Mouse (Mus musculus) heart, embryonic 14.5 days (tissue): ENCODE measurements around the gene Zcchc10. TPM values are rescaled to one million over a fixed set of nuclear protein-coding genes. Genes with fewer than 3 reads are reported as not detected.

Experiments used
- ATAC-seq: fragments of 200-750 bp; cut with Nextera tagmentation; 2 replicates; pipeline ENCODE4 v1.8.0; 2017; ENCODE audit warnings: low read depth, moderate TSS enrichment; ENCODE audit not compliant: insufficient number of reproducible peaks, insufficient read depth, low FRiP score
- H3K27ac ChIP-seq, 2 experiments: fragments of 200-500 bp in 1 of 2; fragments of 300-500 bp in 1 of 2; sonication (generic) in 1 of 2; replicated peaks in 1 of 2; 2 replicates each; pipeline ENCODE4 v1.5.1; 2012 to 2014; ENCODE audit warnings: low read depth in 2 of 2, low read length in 2 of 2, control low read depth in 1 of 2, mild to moderate bottlenecking in 1 of 2, mixed read lengths in 1 of 2; ENCODE audit not compliant: control insufficient read depth in 1 of 2, insufficient read depth in 1 of 2
- H3K27me3 ChIP-seq: fragments of 300-500 bp; sonication (generic); 2 replicates; pipeline ENCODE4 v1.6.1; 2014; ENCODE audit warnings: mild to moderate bottlenecking, low read length, control low read depth; ENCODE audit not compliant: control insufficient read depth, insufficient read depth
- H3K36me3 ChIP-seq: fragments of 300-500 bp; sonication (generic); 2 replicates; pipeline ENCODE4 v1.6.1; 2014; ENCODE audit warnings: mild to moderate bottlenecking, control low read depth, low read length, mixed read lengths; ENCODE audit not compliant: control insufficient read depth, insufficient read depth
- H3K4me1 ChIP-seq, 2 experiments: fragments of 200-500 bp in 1 of 2; fragments of 300-500 bp in 1 of 2; sonication (generic) in 1 of 2; 2 replicates each; pipeline ENCODE4 v1.6.1; 2012 to 2014; ENCODE audit warnings: low read length in 2 of 2, control low read depth in 1 of 2, mixed read lengths in 1 of 2; ENCODE audit not compliant: control insufficient read depth in 2 of 2, insufficient read depth in 2 of 2
- H3K4me2 ChIP-seq: fragments of 300-500 bp; sonication (generic); 2 replicates; pipeline ENCODE4 v1.6.1; 2014; ENCODE audit warnings: mild to moderate bottlenecking, low read length
- H3K4me3 ChIP-seq, 2 experiments: fragments of 200-500 bp in 1 of 2; fragments of 300-500 bp in 1 of 2; sonication (generic) in 1 of 2; 2 replicates each; pipeline ENCODE4 v1.5.1; 2012 to 2014; ENCODE audit warnings: low read length in 2 of 2, mild to moderate bottlenecking in 2 of 2, control low read depth in 1 of 2, low read depth in 1 of 2, moderate library complexity in 1 of 2; ENCODE audit not compliant: control insufficient read depth in 1 of 2, insufficient read depth in 1 of 2
- H3K9ac ChIP-seq: fragments of 300-500 bp; sonication (generic); 2 replicates; pipeline ENCODE4 v1.6.1; 2014; ENCODE audit warnings: mild to moderate bottlenecking, low read length
- H3K9me3 ChIP-seq: fragments of 300-500 bp; sonication (generic); 2 replicates; pipeline ENCODE4 v1.6.1; 2016; ENCODE audit warnings: low read length, control low read depth; ENCODE audit not compliant: control insufficient read depth
- WGBS: fragments of 180-500 bp; shearing (Covaris S2); extraction: QIAGEN DNeasy Blood & Tissue Kit; methylation state at CpG from one replicate; pipeline ENCODE4 v1.1.7; 2014; 5-methylcytosine and 5-hydroxymethylcytosine counted together
- polyA plus RNA-seq: library from polyadenylated mRNA; unstranded; fragments of >200 nt; fragmentation: Nextera tagmentation; extraction: Ambion mirVana; gene quantifications from 2 replicates; pipeline ENCODE4 v1.2.1, GENCODE M21; 2014

The Zcchc10 gene
- polyA plus RNA-seq, 1 experiment from 2014 or later = 17.5 TPM

- peak within 1 kb of the TSS; percentile 93 to 94 for H3K27ac ChIP-seq
- WGBS = under 1% methylated on average over 122 of the region's 127 CpGs
- H3K4me1 ChIP-seq = peaks cover 2 to 16% of the 10 kb centered on the region in 2 experiments
- H3K36me3 ChIP-seq = peaks cover 7% of the 10 kb centered on the region; the same call in 1 of the 2 replicates
- H3K9ac ChIP-seq = peak within 1 kb of the TSS; percentile 86
- H3K4me2 ChIP-seq = peak within 1 kb of the TSS; percentile 94
- H3K4me3 ChIP-seq = peak within 1 kb of the TSS; percentile 63 to 84
- H3K9me3 ChIP-seq = no peaks in the 10 kb centered on the region
- ATAC-seq = peak; percentile 90
- no peaks in the 10 kb centered on the region for H3K27me3 ChIP-seq
These were observed 26.1 kb downstream of the Zcchc10 start, which contains the start of gene Aff4 for GRCm38 (mm10) chr11:53350291-53351223. Aff4 (plus strand) TSS chr11:53350833.

GRCm38 (mm10) chr11:53351224-53351942, 26.9 kb downstream of the Zcchc10 start:
- peak; percentile 20; the same call in 1 of the 2 replicates for ATAC-seq
- Histone ChIP-seq H3K4me1 (peaks cover 0 to 14% of the 10 kb centered on the region in 2 experiments; a peak in 2 of 4 replicates), H3K9me3 (no peaks in the 10 kb centered on the region), H3K27me3 (no peaks in the 10 kb centered on the region), H3K36me3 (peaks cover 7% of the 10 kb centered on the region; the same call in 1 of the 2 replicates), H3K9ac (peak overlapping the region; percentile 86), H3K4me3 (peak overlapping the region; percentile 63 to 84), H3K27ac (peak overlapping the region; percentile 93 to 94), H3K4me2 (peak overlapping the region; percentile 94)
- under 1% methylated on average over 35 of the region's 35 CpGs for WGBS

GRCm38 (mm10) chr11:53351943-53352590, 27.6 kb downstream of the Zcchc10 start:
- WGBS = 3% methylated on average over 14 of the region's 14 CpGs
- peaks cover 7% of the 10 kb centered on the region; the same call in 1 of the 2 replicates for H3K36me3 ChIP-seq
- peak overlapping the region; percentile 86 for H3K9ac ChIP-seq
- peak overlapping the region; percentile 94 for H3K4me2 ChIP-seq
- no peaks in the 10 kb centered on the region for H3K9me3 ChIP-seq
- H3K27ac ChIP-seq = peak overlapping the region; percentile 93 to 94
- H3K4me3 ChIP-seq = peak overlapping the region; percentile 63 to 84
- H3K27me3 ChIP-seq = no peaks in the 10 kb centered on the region
- peaks cover 0 to 14% of the 10 kb centered on the region in 2 experiments; a peak in 2 of 4 replicates for H3K4me1 ChIP-seq
- no peak for ATAC-seq

- no peak overlapping the region for H3K9ac ChIP-seq
- H3K27ac ChIP-seq = no peak overlapping the region
- H3K4me2 ChIP-seq = no peak overlapping the region
- no peaks in the 10 kb centered on the region for H3K9me3 ChIP-seq
- peaks cover 0 to 6% of the 10 kb centered on the region in 2 experiments; a peak in 2 of 4 replicates for H3K4me1 ChIP-seq
- H3K36me3 ChIP-seq = peaks cover 8% of the 10 kb centered on the region; the same call in 1 of the 2 replicates
- no peak for ATAC-seq
- no peaks in the 10 kb centered on the region for H3K27me3 ChIP-seq
- H3K4me3 ChIP-seq = no peak overlapping the region
- WGBS = 93% methylated on average over 5 of the region's 5 CpGs
These were observed 34.2 kb downstream of the Zcchc10 start for GRCm38 (mm10) chr11:53358504-53359155.

- H3K4me3 ChIP-seq = no peak overlapping the region
- H3K9ac ChIP-seq = no peak overlapping the region
- ATAC-seq = no peak
- H3K9me3 ChIP-seq = no peaks in the 10 kb centered on the region
- peaks cover 40% of the 10 kb centered on the region for H3K36me3 ChIP-seq
- H3K27ac ChIP-seq = no peak overlapping the region
- H3K4me1 ChIP-seq = no peaks in the 10 kb centered on the region
- H3K27me3 ChIP-seq = no peaks in the 10 kb centered on the region
- WGBS = 93% methylated on average over 2 of the region's 2 CpGs
- H3K4me2 ChIP-seq = no peak overlapping the region
These were observed 42.6 kb downstream of the Zcchc10 start for GRCm38 (mm10) chr11:53367032-53367431.

- Histone ChIP-seq H3K4me1 (no peaks in the 10 kb centered on the region), H3K4me3 (no peak overlapping the region), H3K9ac (no peak overlapping the region), H3K36me3 (peaks cover 62% of the 10 kb centered on the region), H3K9me3 (no peaks in the 10 kb centered on the region), H3K4me2 (no peak overlapping the region), H3K27me3 (no peaks in the 10 kb centered on the region), H3K27ac (no peak overlapping the region)
- 87% methylated on average over 1 of the region's 1 CpGs for WGBS
- ATAC-seq = no peak
These were observed 54.4 kb downstream of the Zcchc10 start for GRCm38 (mm10) chr11:53378918-53379317.
